Mouse (Mus musculus): ENCODE measurements around the gene Kcnn4.

DNA sequence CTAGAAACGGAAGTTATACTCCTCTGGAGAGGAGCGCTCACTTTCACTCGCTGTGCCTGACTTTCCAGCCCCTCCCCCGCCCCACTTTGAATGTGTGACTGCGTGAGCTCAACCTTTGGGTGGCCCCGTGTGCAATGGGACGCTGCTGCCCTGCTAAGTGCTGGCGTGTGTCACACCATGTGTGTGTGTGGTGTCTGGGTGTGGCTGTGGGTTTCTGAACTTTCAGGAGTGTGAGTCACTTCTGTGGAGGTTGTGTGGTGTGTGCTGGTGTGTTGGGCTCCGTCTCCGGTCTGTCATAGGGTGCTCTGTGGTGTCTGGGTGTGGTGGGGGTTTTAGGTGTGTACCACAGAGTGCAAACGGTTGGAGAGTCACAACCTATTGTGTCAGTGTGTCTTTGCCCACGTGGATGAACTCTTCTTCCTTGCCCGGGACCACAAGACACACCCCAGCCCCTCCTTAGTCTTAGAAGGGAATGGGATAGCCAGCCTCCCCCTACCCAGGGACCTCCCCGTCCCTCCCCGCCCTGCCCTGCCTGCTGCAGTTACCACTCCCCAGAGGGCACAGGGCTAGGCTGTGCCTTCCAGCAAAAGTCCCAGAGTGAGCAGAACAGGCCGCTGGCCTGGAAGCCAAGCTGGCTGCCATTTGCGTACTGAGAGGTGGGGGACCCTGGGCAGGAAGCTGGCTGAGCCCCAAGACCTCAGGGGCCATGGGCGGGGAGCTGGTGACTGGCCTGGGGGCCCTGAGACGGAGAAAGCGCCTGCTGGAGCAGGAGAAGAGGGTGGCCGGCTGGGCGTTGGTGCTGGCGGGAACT lies at the start of gene Kcnn4:
- TF ChIP-seq CTCF (IDR thresholded peaks at IDR 0.05; ENCODE audit: borderline replicate concordance, insufficient read depth, low read depth, low read length) (no peak), POLR2A (IDR thresholded peaks at IDR 0.05; ENCODE audit: borderline replicate concordance, insufficient read depth, low read length) (no peak)

Data from cerebellum, adult 2 months (tissue).